Mouse (Mus musculus): ENCODE data around the gene Gcn1l1. TPM values are rescaled to one million over a fixed set of nuclear protein-coding genes. Genes with fewer than 3 reads are reported as not detected.

Gene Gcn1l1
- total and polyA plus RNA-seq, 2 experiments from 2014 or later = 26.6 to 75.1 TPM

DNA sequence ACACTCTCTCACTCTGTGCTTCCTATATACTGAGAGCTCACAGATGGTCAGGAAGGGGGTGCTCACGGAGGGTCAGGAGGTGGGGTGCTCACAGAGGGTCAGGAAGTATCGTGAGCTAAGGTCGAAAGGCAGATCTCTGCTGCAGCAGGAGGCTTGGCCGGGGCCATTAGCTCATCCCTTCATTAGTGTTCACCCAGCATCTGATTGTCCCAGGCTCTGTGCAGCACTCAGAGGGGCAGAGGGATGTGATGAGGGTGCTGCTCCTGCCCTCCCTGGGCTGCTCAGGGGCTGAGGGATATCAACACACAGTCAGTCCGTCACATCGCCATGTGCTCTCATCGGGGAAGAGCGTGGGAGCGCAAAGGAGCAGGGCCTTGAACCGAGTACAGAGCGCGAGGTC lies 40.6 kb upstream of the Gcn1l1 start:
- Histone ChIP-seq H3K4me1 (ENCODE audit: insufficient read depth, low read length) (0 out of 2 replicates have a peak, but pooled peaks cover 2% of the 10 kb centered on the region), H3K4me2 (ENCODE audit: low read depth, low read length, poor library complexity, severe bottlenecking) (no peak overlapping the region), H3K36me3 (ENCODE audit: insufficient read depth, low read length) (peaks cover 2% of the 10 kb centered on the region; the same call in 1 of the 2 replicates), H3K27ac (ENCODE audit: low read depth, low read length) (no peak overlapping the region), H3K4me3 (ENCODE audit: low read depth, low read length) (no peak overlapping the region), H3K9me3 (ENCODE audit: low read length) (no peaks in the 10 kb centered on the region), H3K27me3 (ENCODE audit: insufficient read depth, low read length) (no peaks in the 10 kb centered on the region), H3K9ac (replicated peaks; ENCODE audit: low read length, poor library complexity, severe bottlenecking) (no peak overlapping the region)
- ATAC-seq (ENCODE audit: low FRiP score) (no peak), DNase-seq (ENCODE audit: low spot score) (no peak)
- no peak for TF ChIP-seq CTCF (IDR thresholded peaks at IDR 0.05)
- WGBS = 64% methylated on average over 12 of the region's 12 CpGs

DNA sequence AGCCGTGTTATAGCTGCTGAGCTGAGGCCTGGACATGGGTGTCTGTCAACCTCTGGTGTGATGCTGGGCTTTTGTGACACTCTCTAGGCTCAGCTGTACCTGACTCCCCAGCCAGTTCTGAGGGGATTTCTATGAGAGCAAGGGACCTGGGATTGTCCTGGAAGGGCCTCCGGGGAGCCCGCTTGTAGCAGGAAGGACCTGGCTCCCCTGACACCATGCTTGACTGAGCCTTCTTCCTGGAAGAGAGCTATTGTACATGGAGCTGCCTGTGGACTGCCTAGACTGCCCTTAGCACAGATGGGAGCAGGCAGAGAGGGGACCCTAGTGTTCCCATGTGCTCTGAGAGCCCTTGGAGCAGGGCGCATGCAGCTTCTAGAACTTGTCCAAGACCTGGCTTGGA lies 39.6 kb upstream of the Gcn1l1 start:
- ATAC-seq (ENCODE audit: low FRiP score) = no peak
- no peaks in the 10 kb centered on the region for H3K9me3 ChIP-seq (ENCODE audit: low read length)
- WGBS = 87% methylated on average over 4 of the region's 4 CpGs
- no peak overlapping the region for H3K27ac ChIP-seq (ENCODE audit: low read depth, low read length)
- H3K27me3 ChIP-seq (ENCODE audit: insufficient read depth, low read length) = no peaks in the 10 kb centered on the region
- H3K4me2 ChIP-seq (ENCODE audit: low read depth, low read length, poor library complexity, severe bottlenecking) = no peak overlapping the region
- H3K4me1 ChIP-seq (ENCODE audit: insufficient read depth, low read length) = 0 out of 2 replicates have a peak, but pooled peaks cover 2% of the 10 kb centered on the region
- no peak overlapping the region for H3K4me3 ChIP-seq (ENCODE audit: low read depth, low read length)
- no peak for TF ChIP-seq CTCF (IDR thresholded peaks at IDR 0.05)
- no peak for DNase-seq (ENCODE audit: low spot score)
- no peak overlapping the region for H3K9ac ChIP-seq (replicated peaks; ENCODE audit: low read length, poor library complexity, severe bottlenecking)
- peaks cover 2% of the 10 kb centered on the region; the same call in 1 of the 2 replicates for H3K36me3 ChIP-seq (ENCODE audit: insufficient read depth, low read length)

DNA sequence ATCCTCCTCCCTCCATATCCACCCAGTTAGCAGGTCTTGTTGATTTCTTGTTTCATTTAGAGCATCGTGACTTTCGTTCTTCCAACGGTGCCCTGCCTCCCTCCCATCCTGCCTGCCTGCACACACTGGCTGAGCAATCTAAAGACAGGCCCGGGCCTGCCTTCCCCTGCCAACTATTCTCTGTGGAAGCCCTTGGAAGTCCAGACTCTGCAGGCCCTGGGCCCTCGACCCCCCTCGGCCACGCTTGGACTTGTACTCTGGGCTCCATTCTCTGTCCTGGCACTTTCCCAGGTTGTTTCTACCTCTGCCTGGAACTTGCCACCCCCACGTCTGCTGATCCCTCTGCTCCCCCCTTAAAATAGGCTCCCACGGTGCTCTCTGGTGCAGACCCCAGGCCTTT lies 39.1 kb upstream of the Gcn1l1 start:
- H3K27ac ChIP-seq (ENCODE audit: low read depth, low read length) = no peak overlapping the region
- H3K9me3 ChIP-seq (ENCODE audit: low read length) = no peaks in the 10 kb centered on the region
- ATAC-seq (ENCODE audit: low FRiP score) = no peak

DNA sequence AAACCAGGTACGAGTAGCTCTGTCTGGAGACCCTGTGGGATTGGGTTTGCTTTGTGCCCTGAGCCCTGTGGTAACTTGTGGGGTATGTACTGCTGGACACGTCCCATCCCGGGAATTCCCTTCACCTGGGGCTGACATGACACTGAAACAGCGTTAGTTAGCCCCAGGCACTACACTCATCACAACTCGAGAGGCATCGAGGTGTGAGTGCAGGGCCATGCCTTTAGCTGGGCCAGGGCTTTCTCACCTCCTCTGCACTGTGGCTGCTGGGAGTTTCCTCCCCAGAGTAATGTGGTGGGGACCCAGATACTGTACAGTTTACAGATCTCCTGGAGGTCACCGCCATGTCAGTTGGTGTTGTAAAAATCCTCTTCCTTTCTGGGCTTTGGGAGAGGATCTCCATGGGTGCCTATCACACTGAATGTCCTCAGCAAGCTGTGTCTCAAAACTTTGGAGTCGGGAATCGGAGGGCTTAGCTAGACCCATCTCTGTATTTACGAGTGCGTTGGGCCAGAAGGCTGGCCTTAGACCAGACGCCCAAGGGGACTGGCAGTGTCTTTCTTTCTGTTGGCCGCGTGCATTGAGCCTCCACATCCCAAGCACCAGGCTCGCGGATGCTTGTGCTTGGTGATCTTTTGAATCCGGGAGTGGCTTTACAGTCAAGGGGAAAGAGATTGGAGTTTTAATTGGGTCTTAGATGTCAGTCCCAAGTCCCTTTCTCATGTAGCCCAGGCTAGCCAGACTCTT lies 38.4 kb upstream of the Gcn1l1 start:
- 85% methylated on average over 17 of the region's 17 CpGs for WGBS

More for the DNA sequence above, 39.1 kb upstream of the Gcn1l1 start:
- H3K36me3 ChIP-seq (ENCODE audit: insufficient read depth, low read length) = peaks cover 2% of the 10 kb centered on the region; the same call in 1 of the 2 replicates
- WGBS = 72% methylated on average over 9 of the region's 9 CpGs
- peak; percentile 28 for DNase-seq (ENCODE audit: low spot score)
- no peak overlapping the region for H3K4me3 ChIP-seq (ENCODE audit: low read depth, low read length)
- no peak for TF ChIP-seq CTCF (IDR thresholded peaks at IDR 0.05)
- no peak overlapping the region for H3K4me2 ChIP-seq (ENCODE audit: low read depth, low read length, poor library complexity, severe bottlenecking)
- no peaks in the 10 kb centered on the region for H3K27me3 ChIP-seq (ENCODE audit: insufficient read depth, low read length)
- H3K9ac ChIP-seq (replicated peaks; ENCODE audit: low read length, poor library complexity, severe bottlenecking) = no peak overlapping the region
- no peaks in the 10 kb centered on the region for H3K4me1 ChIP-seq (ENCODE audit: insufficient read depth, low read length)

DNA sequence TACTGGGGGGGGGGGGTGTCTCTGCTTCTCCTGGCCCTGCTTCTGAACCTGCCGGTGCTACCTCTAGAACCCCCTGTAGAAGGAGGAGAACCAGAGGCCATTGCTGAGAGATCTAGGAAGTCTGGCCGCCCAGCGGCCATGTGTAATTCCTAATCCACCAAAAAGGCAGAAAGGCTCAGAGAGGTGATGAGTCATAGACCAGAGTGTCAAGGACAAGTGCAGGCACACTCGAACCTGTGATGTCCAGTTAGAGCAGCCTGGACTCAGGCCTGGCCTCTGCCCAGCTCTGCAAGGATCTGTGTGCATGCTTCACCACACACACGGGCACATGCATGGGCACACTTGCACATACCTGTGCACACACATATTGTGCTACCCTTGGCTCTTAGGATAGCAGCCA lies 36.9 kb upstream of the Gcn1l1 start:
- H3K4me2 ChIP-seq (ENCODE audit: low read depth, low read length, poor library complexity, severe bottlenecking) = no peak overlapping the region
- H3K36me3 ChIP-seq (ENCODE audit: insufficient read depth, low read length) = peaks cover 2% of the 10 kb centered on the region; the same call in 1 of the 2 replicates
- no peaks in the 10 kb centered on the region for H3K27me3 ChIP-seq (ENCODE audit: insufficient read depth, low read length)
- H3K9me3 ChIP-seq (ENCODE audit: low read length) = no peaks in the 10 kb centered on the region
- 89% methylated on average over 5 of the region's 5 CpGs for WGBS
- no peak for DNase-seq (ENCODE audit: low spot score)
- no peak overlapping the region for H3K4me3 ChIP-seq (ENCODE audit: low read depth, low read length)
- H3K4me1 ChIP-seq (ENCODE audit: insufficient read depth, low read length) = no peaks in the 10 kb centered on the region
- no peak for ATAC-seq (ENCODE audit: low FRiP score)
- H3K9ac ChIP-seq (replicated peaks; ENCODE audit: low read length, poor library complexity, severe bottlenecking) = no peak overlapping the region
- no peak for TF ChIP-seq CTCF (IDR thresholded peaks at IDR 0.05)
- no peak overlapping the region for H3K27ac ChIP-seq (ENCODE audit: low read depth, low read length)

More for the DNA sequence above, 38.4 kb upstream of the Gcn1l1 start:
- Histone ChIP-seq H3K4me2 (ENCODE audit: low read depth, low read length, poor library complexity, severe bottlenecking) (no peak overlapping the region), H3K27ac (ENCODE audit: low read depth, low read length) (no peak overlapping the region), H3K9me3 (ENCODE audit: low read length) (no peaks in the 10 kb centered on the region), H3K27me3 (ENCODE audit: insufficient read depth, low read length) (no peaks in the 10 kb centered on the region), H3K36me3 (ENCODE audit: insufficient read depth, low read length) (peaks cover 2% of the 10 kb centered on the region; the same call in 1 of the 2 replicates), H3K4me1 (ENCODE audit: insufficient read depth, low read length) (no peaks in the 10 kb centered on the region), H3K4me3 (ENCODE audit: low read depth, low read length) (no peak overlapping the region), H3K9ac (replicated peaks; ENCODE audit: low read length, poor library complexity, severe bottlenecking) (no peak overlapping the region)
- no peak for DNase-seq (ENCODE audit: low spot score)
- no peak for TF ChIP-seq CTCF (IDR thresholded peaks at IDR 0.05)
- no peak for ATAC-seq (ENCODE audit: low FRiP score)

DNA sequence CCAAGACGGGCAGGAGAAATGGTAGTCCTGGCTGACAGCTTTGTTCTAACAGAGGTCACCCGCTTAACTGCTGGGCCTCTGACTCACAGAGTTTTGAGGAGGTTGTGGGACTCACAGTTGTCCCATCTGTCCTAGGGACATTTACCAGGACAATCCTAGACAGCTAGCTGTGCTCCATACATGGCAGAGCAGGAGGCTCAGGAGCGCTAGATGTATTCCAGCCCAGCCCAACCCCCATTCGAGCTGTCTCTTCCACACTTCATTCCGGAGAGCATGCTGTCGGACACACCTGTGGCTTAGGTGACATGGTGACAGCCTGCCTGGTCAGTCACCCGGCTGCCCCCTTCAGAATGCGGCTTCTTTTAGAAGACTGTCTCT lies 35.7 kb upstream of the Gcn1l1 start:
- H3K9ac ChIP-seq (replicated peaks; ENCODE audit: low read length, poor library complexity, severe bottlenecking) = no peak overlapping the region
- peak overlapping the region; percentile 43; the same call in 1 of the 2 replicates for H3K27ac ChIP-seq (ENCODE audit: low read depth, low read length)
- H3K4me3 ChIP-seq (ENCODE audit: low read depth, low read length) = no peak overlapping the region
- no peak overlapping the region for H3K4me2 ChIP-seq (ENCODE audit: low read depth, low read length, poor library complexity, severe bottlenecking)
- no peak for DNase-seq (ENCODE audit: low spot score)
- 76% methylated on average over 8 of the region's 8 CpGs for WGBS
- no peaks in the 10 kb centered on the region for H3K9me3 ChIP-seq (ENCODE audit: low read length)
- H3K36me3 ChIP-seq (ENCODE audit: insufficient read depth, low read length) = peaks cover 2% of the 10 kb centered on the region; the same call in 1 of the 2 replicates
- no peak for ATAC-seq (ENCODE audit: low FRiP score)
- no peak for TF ChIP-seq CTCF (IDR thresholded peaks at IDR 0.05)
- no peaks in the 10 kb centered on the region for H3K27me3 ChIP-seq (ENCODE audit: insufficient read depth, low read length)
- no peaks in the 10 kb centered on the region for H3K4me1 ChIP-seq (ENCODE audit: insufficient read depth, low read length)

Data from midbrain, postnatal 0 days (tissue).